Comparison of ENCODE assay signal across 14 mouse cellular contexts in the genomic region with DNA sequence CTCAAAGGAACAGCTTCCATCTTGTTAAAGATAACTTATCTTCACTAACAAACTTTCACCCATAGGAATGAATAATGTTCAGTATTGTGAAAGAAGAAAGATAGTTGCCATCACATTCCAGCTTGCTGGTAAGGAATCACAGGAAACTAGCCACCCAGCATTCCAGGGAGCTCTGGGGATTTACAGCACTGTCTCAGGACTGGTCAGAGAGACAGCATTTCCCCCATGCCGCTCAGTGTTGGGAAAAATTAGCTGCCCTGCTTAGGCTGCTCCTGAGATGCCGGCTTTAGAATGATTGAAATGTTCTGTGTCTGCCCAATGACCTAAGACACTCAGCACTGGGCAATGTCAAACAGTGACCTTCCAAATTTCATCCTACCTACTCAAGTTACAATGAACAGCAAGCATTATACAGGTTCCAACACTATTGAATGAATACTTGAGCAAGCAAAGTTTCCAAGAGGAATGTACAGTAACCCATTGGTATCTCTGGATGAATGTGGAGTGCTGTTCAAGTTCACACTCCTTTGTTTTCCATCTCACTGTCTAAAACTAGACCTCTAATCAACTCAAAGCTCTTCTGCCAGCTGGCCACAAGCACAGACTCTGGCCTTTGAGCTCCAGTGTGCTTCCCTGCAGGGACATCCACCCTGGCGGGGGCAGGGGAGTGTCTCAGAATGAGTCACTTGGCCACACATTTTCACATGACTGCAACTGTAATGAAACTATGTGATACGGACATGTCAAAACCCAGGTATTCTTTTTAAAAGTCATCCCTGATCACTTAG. TPM values are rescaled to one million over a fixed set of nuclear protein-coding genes. Genes with fewer than 3 reads are reported as not detected.
DNase-seq lines count a peak whose midpoint lies in the region; ATAC-seq lines count a peak whose summit lies in the region.
"Had no signal": no experiment of that assay in that cellular context is flagged by ENCODE, and none has a peak within 500 bp of the region (broad histone marks: within the 10 kb centered on the region; RNA-seq: fewer than 3 reads in every experiment).

No protein-coding gene starts in this region.

- no peak for ATAC-seq in kidney, embryonic 16.5 days (ENCODE audit: low FRiP score, low TSS enrichment)
- ATAC-seq: forebrain, embryonic 13.5 days had no signal

- no peak overlapping the region for H3K4me2 ChIP-seq in kidney, embryonic 16.5 days (replicated peaks; ENCODE audit: low read depth, low read length)
- H3K4me2 ChIP-seq: forebrain, embryonic 13.5 days; liver, embryonic 11.5 days; midbrain, embryonic 12.5 days; stomach, embryonic 15.5 days had no signal

- H3K27ac ChIP-seq in kidney, embryonic 16.5 days (ENCODE audit: low read length), result no peak overlapping the region
- H3K27ac ChIP-seq: forebrain, embryonic 13.5 days; midbrain, embryonic 12.5 days; stomach, embryonic 15.5 days had no signal

- no peaks in the 10 kb centered on the region for H3K9me3 ChIP-seq in kidney, embryonic 16.5 days (ENCODE audit: low read length)
- H3K9me3 ChIP-seq: forebrain, embryonic 13.5 days; midbrain, embryonic 12.5 days; stomach, embryonic 15.5 days had no signal

- WGBS in kidney, embryonic 16.5 days, result 55% methylated on average over 4 of the region's 4 CpGs

- no peak overlapping the region for H3K4me3 ChIP-seq in kidney, embryonic 16.5 days (ENCODE audit: low read length)
- H3K4me3 ChIP-seq: forebrain, embryonic 13.5 days; midbrain, embryonic 12.5 days; stomach, embryonic 15.5 days had no signal

- no peaks in the 10 kb centered on the region for H3K27me3 ChIP-seq in kidney, embryonic 16.5 days (ENCODE audit: insufficient read depth, low read length)
- H3K27me3 ChIP-seq: forebrain, embryonic 13.5 days; midbrain, embryonic 12.5 days; stomach, embryonic 15.5 days had no signal

- H3K4me1 ChIP-seq in kidney, embryonic 16.5 days (ENCODE audit: insufficient read depth, low read length), result no peaks in the 10 kb centered on the region
- H3K4me1 ChIP-seq: forebrain, embryonic 13.5 days; midbrain, embryonic 12.5 days; stomach, embryonic 15.5 days had no signal

- DNase-seq in kidney, postnatal 36 days, result peak; percentile 8 to 50
- peak; percentile 10 for DNase-seq in adrenal gland, adult 8-10 months
- peak; percentile 33 for DNase-seq in heart, adult 8-10 months (ENCODE audit: low spot score)
- DNase-seq in lung, postnatal 36 days, result peak; percentile 45
- no peak for DNase-seq in frontal cortex, postnatal 36 days (ENCODE audit: low spot score in 2 of 2)
- no peak for DNase-seq in layer of hippocampus, adult 9-10 months (ENCODE audit: low spot score)
- DNase-seq in layer of hippocampus, adult 18-20 months (ENCODE audit: low spot score in 2 of 2), result no peak
- DNase-seq: cerebellum, adult 18-20 months; kidney, adult 18-20 months had no signal

- 0 out of 2 replicates have a peak, but pooled peaks cover 3% of the 10 kb centered on the region for H3K36me3 ChIP-seq in kidney, embryonic 16.5 days (ENCODE audit: insufficient read depth, low read length)
- H3K36me3 ChIP-seq: midbrain, embryonic 12.5 days; stomach, embryonic 15.5 days had no signal

- no peak overlapping the region for H3K9ac ChIP-seq in kidney, embryonic 16.5 days (replicated peaks; ENCODE audit: low read length)
- H3K9ac ChIP-seq: forebrain, embryonic 13.5 days; midbrain, embryonic 12.5 days; stomach, embryonic 15.5 days had no signal

RNA-seq across cellular contexts. Expression of a gene that starts 38.0 kb away (rescaled TPM):
- 29.5 and 33.0 TPM in 2 replicates for polyA plus RNA-seq in kidney, embryonic 16.5 days (2015; fragmentation: Nextera tagmentation; extraction: Ambion mirVana)
- 10 to 100 TPM; 19.7 to 22.7 (median 20.9) TPM for total RNA-seq in adrenal gland, adult 8-10 months (2022)
- 1 to 10 TPM in 1 of 4 experiments, under 1 TPM in 3; 0.47 to 1.4 (median 0.74) TPM for total RNA-seq in heart, adult 8-10 months (2022)
- 1 to 10 TPM; 5.2 to 6.0 TPM for total RNA-seq in layer of hippocampus, adult 18-20 months (2021)

Comparison
In these comparisons a context has a peak if more than half of its experiments do, and no peak if none do; other contexts are left out.
1. DNase-seq: peak in kidney, postnatal 36 days (2 of 2), adrenal gland, adult 8-10 months (single experiment), heart, adult 8-10 months (single experiment) and lung, postnatal 36 days (single experiment); none in frontal cortex, postnatal 36 days (0 of 2), layer of hippocampus, adult 9-10 months (single experiment) and layer of hippocampus, adult 18-20 months (0 of 2).